Comparison of ENCODE assay signal across 30 mouse cellular contexts in genomic region chrX:10557596-10557995, GRCm38 (mm10).
DNase-seq lines count a peak whose midpoint lies in the region; ATAC-seq and TF ChIP-seq lines count a peak whose summit lies in the region.
"Had no signal": no experiment of that assay in that cellular context is flagged by ENCODE, and none has a peak within 500 bp of the region (broad histone marks: within the 10 kb centered on the region; RNA-seq: fewer than 3 reads in every experiment).

No protein-coding gene starts in this region.

- ATAC-seq in forebrain, embryonic 14.5 days = no peak
- no peak for ATAC-seq in forebrain, embryonic 15.5 days (replicated peaks)
- ATAC-seq: forebrain, postnatal 0 days; hindbrain, postnatal 0 days; inflammation-experienced regulatory T-cells, adult 6 months had no signal

- no peak for TF ChIP-seq POLR2A in bone marrow macrophage, adult 2 months (IDR thresholded peaks at IDR 0.05; ENCODE audit: borderline replicate concordance, low read depth, low read length)

- H3K4me2 ChIP-seq in forebrain, embryonic 14.5 days (ENCODE audit: low read length) = no peak overlapping the region
- H3K4me2 ChIP-seq in forebrain, embryonic 15.5 days (replicated peaks) = no peak overlapping the region
- H3K4me2 ChIP-seq: embryonic facial prominence, embryonic 13.5 days; forebrain, embryonic 12.5 days; heart, embryonic 13.5 days; hindbrain, embryonic 14.5 days had no signal

- no peaks in the 10 kb centered on the region for H3K36me3 ChIP-seq in forebrain, embryonic 14.5 days (ENCODE audit: control insufficient read depth, insufficient read depth, low read length)
- no peaks in the 10 kb centered on the region for H3K36me3 ChIP-seq in forebrain, embryonic 15.5 days
- H3K36me3 ChIP-seq: embryonic facial prominence, embryonic 10.5 days; embryonic facial prominence, embryonic 13.5 days; forebrain, embryonic 12.5 days; G1E; heart, embryonic 10.5 days; heart, embryonic 13.5 days had no signal

- H3K27ac ChIP-seq in forebrain, embryonic 14.5 days (ENCODE audit: low read depth, low read length) = no peak overlapping the region
- H3K27ac ChIP-seq in forebrain, embryonic 15.5 days (replicated peaks) = no peak overlapping the region
- peak overlapping the region; percentile 52 for H3K27ac ChIP-seq in bone marrow macrophage, adult 2 months (ENCODE audit: insufficient read depth, low read depth, low read length)
- H3K27ac ChIP-seq: embryonic facial prominence, embryonic 10.5 days; embryonic facial prominence, embryonic 13.5 days; forebrain, embryonic 12.5 days; heart, adult 2 months; heart, embryonic 10.5 days; hindbrain, embryonic 14.5 days; hindbrain, postnatal 0 days had no signal

- no peak overlapping the region for H3K4me3 ChIP-seq in forebrain, embryonic 14.5 days (ENCODE audit: low read depth, low read length)
- no peak overlapping the region for H3K4me3 ChIP-seq in forebrain, embryonic 15.5 days
- H3K4me3 ChIP-seq in bone marrow macrophage, adult 2 months (ENCODE audit: insufficient read depth, low read length) = no peak overlapping the region
- H3K4me3 ChIP-seq: embryonic facial prominence, embryonic 10.5 days; embryonic facial prominence, embryonic 13.5 days; erythroblast, embryonic 14.5 days; forebrain, embryonic 12.5 days; heart, adult 2 months; heart, embryonic 10.5 days; heart, embryonic 13.5 days had no signal

- no peaks in the 10 kb centered on the region for H3K4me1 ChIP-seq in forebrain, embryonic 14.5 days (ENCODE audit: control insufficient read depth, insufficient read depth, low read length)
- H3K4me1 ChIP-seq in forebrain, embryonic 15.5 days = no peaks in the 10 kb centered on the region
- peaks cover 7% of the 10 kb centered on the region for H3K4me1 ChIP-seq in bone marrow macrophage, adult 2 months (ENCODE audit: control insufficient read depth, insufficient read depth, low read length)
- H3K4me1 ChIP-seq: embryonic facial prominence, embryonic 10.5 days; embryonic facial prominence, embryonic 13.5 days; forebrain, embryonic 12.5 days; heart, embryonic 10.5 days had no signal

- H3K9me3 ChIP-seq in forebrain, embryonic 14.5 days (replicated peaks; ENCODE audit: control insufficient read depth, low read length) = no peaks in the 10 kb centered on the region
- H3K9me3 ChIP-seq in forebrain, embryonic 15.5 days = no peaks in the 10 kb centered on the region
- H3K9me3 ChIP-seq: embryonic facial prominence, embryonic 10.5 days; embryonic facial prominence, embryonic 13.5 days; forebrain, embryonic 12.5 days; G1E; heart, embryonic 10.5 days; heart, embryonic 13.5 days had no signal

- no peak overlapping the region for H3K9ac ChIP-seq in forebrain, embryonic 14.5 days (ENCODE audit: low read length)
- no peak overlapping the region for H3K9ac ChIP-seq in forebrain, embryonic 15.5 days (replicated peaks)
- H3K9ac ChIP-seq: embryonic facial prominence, embryonic 13.5 days; forebrain, embryonic 12.5 days; forebrain, postnatal 0 days; heart, embryonic 13.5 days; hindbrain, embryonic 14.5 days had no signal

- TF ChIP-seq CTCF in bone marrow macrophage, adult 2 months (IDR thresholded peaks at IDR 0.05; ENCODE audit: low read depth, low read length) = no peak

- H3K27me3 ChIP-seq in forebrain, embryonic 14.5 days (replicated peaks; ENCODE audit: control insufficient read depth, insufficient read depth, low read length) = no peaks in the 10 kb centered on the region
- no peaks in the 10 kb centered on the region for H3K27me3 ChIP-seq in forebrain, embryonic 15.5 days
- H3K27me3 ChIP-seq: CH12.LX; embryonic facial prominence, embryonic 13.5 days; forebrain, embryonic 12.5 days; heart, embryonic 13.5 days had no signal

- peak; percentile 31 for DNase-seq in adrenal gland, adult 2 months
- DNase-seq in adrenal gland, postnatal 25 days = no peak
- peak; percentile 13 for DNase-seq in forebrain, embryonic 14.5 days (ENCODE audit: low spot score)
- DNase-seq in retina, postnatal 1 day = peak; percentile 69
- DNase-seq in adipocyte (ENCODE audit: low spot score) = no peak
- DNase-seq in thymus, postnatal 25 days = no peak
- DNase-seq: cerebellum, adult 11 months; cerebellum, adult 2 months; cerebellum, adult 9-11 months; cerebellum, postnatal 25 days; embryo, embryonic 11 days; forebrain, postnatal 0 days; gastrocnemius, postnatal 36 days; heart, adult 2 months; heart, postnatal 14 days; heart, postnatal 4 days; kidney, adult 18-20 months had no signal

- WGBS in forebrain, embryonic 14.5 days = 55% methylated on average over 5 of the region's 5 CpGs
- WGBS in forebrain, embryonic 15.5 days = 47% methylated on average over 5 of the region's 5 CpGs

Comparison
In these comparisons a context has a peak if more than half of its experiments do, and no peak if none do; other contexts are left out.
1. DNase-seq: peak in adrenal gland, adult 2 months (single experiment), forebrain, embryonic 14.5 days (single experiment) and retina, postnatal 1 day (single experiment); none in adrenal gland, postnatal 25 days (single experiment), adipocyte (single experiment) and thymus, postnatal 25 days (single experiment).